Mouse (Mus musculus): ENCODE results near the gene Fam129c.

Fam129c gene

GRCm38 (mm10) chr8:71574426-71574825 is 23.0 kb upstream of the Fam129c start:
- no peak for DNase-seq (ENCODE audit: low spot score)

DNA sequence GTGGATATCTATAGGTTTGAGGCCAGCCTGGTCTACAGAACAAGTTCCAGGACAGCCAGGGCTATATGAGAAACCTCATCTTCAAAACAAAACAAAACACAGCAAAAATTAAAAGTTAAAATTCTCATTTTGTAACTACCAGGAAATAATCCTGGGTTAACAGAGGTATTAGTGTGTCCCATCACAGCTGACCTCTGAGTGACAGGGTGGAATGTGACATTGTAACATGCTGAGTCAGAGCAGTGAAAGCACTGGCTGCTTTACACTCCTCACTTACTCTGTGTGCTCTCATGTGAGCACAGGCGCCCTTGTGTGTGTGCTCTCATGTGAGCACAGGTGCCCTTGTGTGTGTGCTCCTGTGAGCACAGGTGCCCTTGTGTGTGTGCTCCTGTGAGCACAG is 22.4 kb upstream of the Fam129c start:
- no peak for DNase-seq (ENCODE audit: low spot score)

DNA sequence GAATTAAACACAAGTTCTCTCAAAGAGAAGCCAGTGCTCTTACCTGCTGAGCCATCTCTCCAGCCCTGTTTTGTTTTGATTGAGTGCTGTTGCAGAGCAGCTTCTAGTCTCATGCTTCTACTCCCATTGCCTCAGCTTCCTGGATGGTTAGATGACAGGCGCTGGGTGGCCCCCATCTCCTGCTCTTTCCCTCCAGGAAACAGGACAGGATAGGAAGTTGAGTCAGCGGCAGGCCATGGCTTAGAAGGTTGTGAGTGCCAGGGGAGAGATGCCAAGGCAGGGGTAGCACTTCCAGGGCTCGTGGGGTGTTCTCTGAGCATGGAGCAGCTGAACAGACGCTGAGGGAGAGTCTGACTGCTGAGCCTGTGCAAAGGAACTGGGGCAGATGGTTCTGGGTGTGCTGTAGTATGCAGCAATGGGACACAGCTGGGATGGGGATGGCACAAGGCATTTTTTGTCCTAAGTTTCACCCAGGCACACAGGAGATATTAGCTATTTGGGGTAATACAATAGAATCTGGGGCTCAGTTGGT is 19.5 kb upstream of the Fam129c start:
- DNase-seq (ENCODE audit: low spot score), result no peak

- DNase-seq (ENCODE audit: low spot score), result no peak
These were observed 18.4 kb upstream of the Fam129c start for GRCm38 (mm10) chr8:71579009-71579408.

DNA sequence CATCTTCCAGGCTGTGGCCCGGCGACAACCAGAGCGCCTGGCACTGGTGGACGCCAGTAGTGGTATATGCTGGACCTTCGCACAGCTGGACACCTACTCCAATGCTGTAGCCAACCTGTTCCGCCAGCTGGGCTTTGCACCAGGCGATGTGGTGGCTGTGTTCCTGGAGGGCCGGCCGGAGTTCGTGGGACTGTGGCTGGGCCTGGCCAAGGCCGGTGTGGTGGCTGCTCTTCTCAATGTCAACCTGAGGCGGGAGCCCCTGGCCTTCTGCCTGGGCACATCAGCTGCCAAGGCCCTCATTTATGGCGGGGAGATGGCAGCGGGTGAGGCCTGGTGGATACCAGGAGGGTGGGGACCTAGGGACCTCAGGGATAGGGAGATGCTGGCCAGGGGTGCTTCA is 18.0 kb upstream of the Fam129c start:
- DNase-seq (ENCODE audit: low spot score), result no peak

DNA sequence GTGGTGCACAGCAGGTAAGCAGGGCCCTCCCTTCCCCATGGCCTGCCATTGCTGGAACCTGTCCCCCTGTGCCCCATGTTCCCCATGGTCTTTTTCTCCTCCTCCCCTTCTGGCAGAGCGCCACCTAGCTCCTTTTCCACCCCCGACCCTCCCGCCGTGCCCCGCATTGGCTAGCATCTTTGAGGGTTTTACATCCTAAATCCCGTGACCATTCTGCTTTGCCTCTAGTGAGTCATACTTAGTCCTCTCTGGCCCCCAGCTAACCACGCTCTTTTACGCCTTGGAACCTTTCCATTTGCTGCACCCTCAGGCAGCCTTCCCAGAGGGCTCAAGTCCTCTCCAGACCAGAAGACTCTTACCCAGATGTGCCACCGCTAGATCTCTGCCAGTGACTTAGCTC is 17.2 kb upstream of the Fam129c start:
- DNase-seq (ENCODE audit: low spot score), result no peak

GRCm38 (mm10) chr8:71586891-71587290 is 10.6 kb upstream of the Fam129c start:
- no peak for DNase-seq (ENCODE audit: low spot score)

- DNase-seq (ENCODE audit: low spot score), result no peak
These were observed 8.7 kb upstream of the Fam129c start for GRCm38 (mm10) chr8:71588762-71589161.

GRCm38 (mm10) chr8:71591017-71591416 is 6.4 kb upstream of the Fam129c start:
- DNase-seq (ENCODE audit: low spot score), result no peak

- DNase-seq (ENCODE audit: low spot score), result peak; percentile 90
These were observed 5.7 kb upstream of the Fam129c start, which contains the start of gene Pgls for GRCm38 (mm10) chr8:71591471-71592373. Pgls (plus strand) TSS chr8:71592176.

- peak; percentile 69 for DNase-seq (ENCODE audit: low spot score)
These were observed 4.9 kb upstream of the Fam129c start for GRCm38 (mm10) chr8:71592374-71593170.

DNA sequence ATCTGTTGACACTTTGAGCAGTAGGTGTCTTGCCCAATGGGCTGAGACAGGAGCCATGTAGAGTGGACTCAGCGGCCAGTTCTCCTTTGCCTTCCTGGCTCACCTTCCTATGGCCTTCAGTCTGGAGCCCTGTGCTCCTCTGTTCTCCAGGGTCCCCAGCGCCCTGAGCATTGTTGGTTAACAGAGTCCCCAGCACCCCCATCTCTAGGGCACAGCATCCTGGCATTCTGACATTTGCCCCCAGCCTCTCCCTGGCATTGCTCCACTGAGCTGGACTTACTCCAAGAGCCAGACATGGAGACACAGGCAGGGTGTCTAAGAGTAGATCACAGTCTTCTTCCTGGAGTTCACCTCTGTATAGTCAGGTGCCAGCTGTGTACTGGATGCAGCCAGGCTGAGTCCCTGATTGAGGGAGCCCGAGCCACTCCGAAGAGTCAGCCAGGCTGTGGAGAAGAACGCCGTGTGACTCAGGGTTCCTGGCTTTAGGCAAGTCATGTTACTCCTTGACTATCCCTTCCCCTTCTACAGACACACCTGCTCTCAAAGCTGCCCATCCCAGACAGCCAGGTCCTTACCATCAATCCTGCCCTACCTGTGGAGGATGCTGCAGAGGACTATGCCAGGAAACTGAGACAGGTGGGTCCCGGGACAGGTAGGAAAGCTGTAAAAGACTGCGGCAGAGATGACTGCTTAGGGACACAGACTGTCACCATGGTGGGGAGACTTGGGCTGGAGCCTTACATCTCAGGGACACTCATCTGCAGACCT is 3.7 kb upstream of the Fam129c start:
- no peak for DNase-seq (ENCODE audit: low spot score)

DNA sequence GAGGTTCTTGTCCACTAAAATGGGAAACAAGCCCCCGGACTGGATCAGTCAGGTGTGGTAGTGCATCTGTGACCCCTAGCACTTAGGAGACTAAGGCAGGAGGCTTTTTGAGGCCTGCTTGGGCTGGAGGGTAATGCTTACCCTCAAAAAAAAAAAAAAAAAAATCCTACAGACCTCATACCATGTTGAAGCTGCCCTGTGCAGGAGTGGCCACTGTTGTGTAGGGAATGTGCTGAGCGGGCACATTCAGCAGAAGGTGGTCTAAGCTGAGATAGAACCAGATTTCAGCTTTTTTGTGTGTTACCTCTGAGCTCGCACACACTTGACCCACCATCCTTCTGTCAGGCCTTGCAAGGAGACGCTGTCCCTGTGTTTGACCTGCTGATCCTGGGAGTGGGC is 3.1 kb upstream of the Fam129c start:
- no peak for DNase-seq (ENCODE audit: low spot score)

DNA sequence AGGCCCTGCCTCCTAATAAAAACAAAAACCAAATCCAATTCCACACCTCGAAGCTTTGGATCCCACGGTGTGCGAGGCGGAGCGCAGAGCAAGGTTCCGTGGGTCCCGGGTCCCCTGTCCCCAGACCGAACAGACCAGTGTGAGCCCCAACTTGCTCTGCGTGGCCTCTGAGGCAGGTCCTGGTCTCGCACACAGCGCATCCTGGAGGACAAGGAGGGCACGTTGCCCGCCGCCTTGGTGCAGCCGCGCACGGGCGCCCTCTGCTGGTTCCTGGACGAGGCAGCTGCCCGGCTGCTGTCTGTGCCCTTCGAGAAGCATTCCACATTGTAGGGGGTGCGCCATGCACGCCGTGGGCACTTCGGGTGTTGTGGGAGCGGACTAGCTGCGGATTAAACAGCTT is 1.6 kb upstream of the Fam129c start:
- DNase-seq (ENCODE audit: low spot score), result peak; percentile 89

- DNase-seq (ENCODE audit: low spot score), result no peak
These were observed 1.1 kb upstream of the Fam129c start for GRCm38 (mm10) chr8:71596384-71596783.

DNA sequence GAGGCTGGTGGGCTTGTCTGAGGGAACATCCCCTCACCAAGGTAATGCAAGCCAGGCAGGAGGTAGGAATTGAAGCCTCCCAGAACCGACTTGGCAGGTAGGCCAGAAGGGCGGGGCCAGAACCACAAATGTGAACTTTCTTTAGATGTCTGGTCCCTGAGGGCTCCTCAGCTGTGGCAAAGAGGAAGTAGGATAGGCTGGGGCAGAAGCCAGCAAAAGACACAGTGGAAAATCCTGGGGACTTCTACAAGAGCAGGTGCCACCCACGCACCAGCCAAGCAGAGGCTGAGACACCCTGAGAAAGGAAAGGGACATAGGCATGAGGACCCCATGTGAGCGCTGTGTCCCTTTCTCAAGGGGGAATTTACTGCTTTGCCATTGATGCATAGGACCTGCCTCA is 650 bp upstream of the Fam129c start:
- no peak for DNase-seq (ENCODE audit: low spot score)

- DNase-seq (ENCODE audit: low spot score), result no peak
These were observed 927 bp downstream of the Fam129c start for GRCm38 (mm10) chr8:71598375-71598774.

GRCm38 (mm10) chr8:71598841-71599240 is 1.4 kb downstream of the Fam129c start:
- no peak for DNase-seq (ENCODE audit: low spot score)

DNA sequence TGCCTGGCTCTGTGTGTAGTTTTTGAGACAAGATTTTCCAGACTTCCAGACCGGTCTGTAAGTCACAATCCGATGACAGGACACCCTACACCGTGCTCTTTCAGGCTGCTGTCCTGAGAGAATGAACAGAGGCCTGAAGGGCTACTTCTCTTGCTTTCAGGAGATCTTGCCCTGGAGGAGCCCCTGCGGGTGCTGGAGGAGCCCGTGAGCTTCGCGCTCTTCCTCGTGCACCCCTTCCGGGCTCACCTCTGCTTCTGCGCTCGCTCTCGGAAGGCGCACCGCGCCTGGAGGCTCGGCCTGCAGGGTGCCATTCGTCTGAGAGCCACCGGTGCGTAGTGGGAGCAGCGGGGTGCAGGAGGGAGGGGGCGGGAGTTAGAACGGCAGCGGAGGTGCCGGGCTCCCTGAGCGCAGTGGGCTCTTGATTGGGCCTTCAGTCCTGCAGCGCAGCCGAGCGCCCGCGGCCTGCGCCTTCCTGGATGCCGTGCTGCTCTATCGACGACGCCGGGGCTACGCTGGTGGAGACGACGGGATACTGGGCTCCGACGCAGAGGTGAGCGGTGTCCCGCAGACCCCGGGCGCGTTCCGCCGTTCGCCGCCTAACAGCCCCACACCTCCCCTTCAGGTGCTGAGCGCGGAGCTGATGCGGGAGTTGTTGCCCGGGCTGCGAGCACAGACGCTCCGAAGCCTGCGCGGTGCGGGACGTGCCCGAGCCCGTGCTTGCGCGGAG is 4.7 kb downstream of the Fam129c start:
- no peak for DNase-seq (ENCODE audit: low spot score)

DNA sequence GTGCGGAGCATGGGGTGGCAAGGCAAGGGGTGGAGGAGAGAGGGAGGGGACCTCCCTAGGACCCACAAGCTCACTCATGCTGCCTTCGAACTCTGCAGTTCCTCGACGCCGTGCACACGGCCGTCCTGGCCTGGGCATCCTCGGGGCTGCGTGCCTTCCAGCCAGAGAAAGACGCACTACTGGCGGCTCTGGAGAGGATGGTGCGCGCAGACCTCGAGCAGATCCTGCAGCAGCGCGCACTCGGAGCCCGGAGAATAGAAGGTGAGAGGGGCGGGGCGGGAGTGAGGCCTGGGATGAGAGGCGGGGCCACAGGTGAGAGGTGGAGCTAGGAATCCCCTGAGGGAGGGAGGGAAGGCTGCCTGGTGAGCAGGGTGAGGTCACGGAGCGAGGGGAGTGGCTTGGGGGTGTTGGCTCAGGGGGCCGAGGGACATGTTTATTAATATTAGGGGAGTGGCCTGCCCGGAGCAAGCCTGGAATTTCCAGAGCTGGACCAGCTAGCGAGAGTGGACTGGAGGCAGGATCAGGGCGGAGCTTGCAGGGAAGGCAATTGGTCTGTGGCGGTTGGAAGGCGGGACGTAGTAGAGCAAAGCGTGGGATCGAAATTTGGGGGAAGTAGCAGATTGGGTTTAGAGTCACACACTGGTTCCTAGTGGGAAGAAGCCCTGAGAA is 5.4 kb downstream of the Fam129c start:
- DNase-seq (ENCODE audit: low spot score), result peak; percentile 61

GRCm38 (mm10) chr8:71604021-71604420 is 6.6 kb downstream of the Fam129c start:
- DNase-seq (ENCODE audit: low spot score), result no peak
